Mouse (Mus musculus): ENCODE measurements around the gene Jam3. TPM values are rescaled to one million over a fixed set of nuclear protein-coding genes. Genes with fewer than 3 reads are reported as not detected.

Jam3 gene
- polyA plus RNA-seq, 1 experiment from 2014 or later = 163 TPM

- 11% methylated on average over 7 of the region's 7 CpGs for WGBS
- peak; percentile 41 for DNase-seq (ENCODE audit: low spot score)
- Histone ChIP-seq H3K27ac (ENCODE audit: low read depth, low read length) (no peak overlapping the region), H3K4me1 (replicated peaks; ENCODE audit: control insufficient read depth, insufficient read depth, low read length) (peaks cover 7% of the 10 kb centered on the region), H3K4me3 (ENCODE audit: low read depth, low read length) (peak overlapping the region; percentile 6; the same call in 1 of the 2 replicates), H3K4me2 (replicated peaks; ENCODE audit: low read depth, low read length) (peak overlapping the region; percentile 44), H3K27me3 (ENCODE audit: control insufficient read depth, insufficient read depth, low read length) (no peaks in the 10 kb centered on the region), H3K9me3 (ENCODE audit: control insufficient read depth, low read length) (no peaks in the 10 kb centered on the region), H3K9ac (ENCODE audit: low read depth, low read length) (no peak overlapping the region), H3K36me3 (ENCODE audit: control insufficient read depth, insufficient read depth, low read length) (no peaks in the 10 kb centered on the region)
- peak; percentile 46 for ATAC-seq (ENCODE audit: low FRiP score)
These were observed 36.3 kb upstream of the Jam3 start for GRCm38 (mm10) chr9:27191501-27191981.

GRCm38 (mm10) chr9:27190461-27190860 lies 35.2 kb upstream of the Jam3 start:
- H3K36me3 ChIP-seq (ENCODE audit: control insufficient read depth, insufficient read depth, low read length) = no peaks in the 10 kb centered on the region
- WGBS = 76% methylated on average over 8 of the region's 8 CpGs
- H3K9me3 ChIP-seq (ENCODE audit: control insufficient read depth, low read length) = no peaks in the 10 kb centered on the region
- H3K4me2 ChIP-seq (replicated peaks; ENCODE audit: low read depth, low read length) = no peak overlapping the region
- H3K9ac ChIP-seq (ENCODE audit: low read depth, low read length) = no peak overlapping the region
- ATAC-seq (ENCODE audit: low FRiP score) = no peak
- H3K27ac ChIP-seq (ENCODE audit: low read depth, low read length) = no peak overlapping the region
- no peak for DNase-seq (ENCODE audit: low spot score)
- H3K4me3 ChIP-seq (ENCODE audit: low read depth, low read length) = no peak overlapping the region
- H3K27me3 ChIP-seq (ENCODE audit: control insufficient read depth, insufficient read depth, low read length) = no peaks in the 10 kb centered on the region
- H3K4me1 ChIP-seq (replicated peaks; ENCODE audit: control insufficient read depth, insufficient read depth, low read length) = peaks cover 7% of the 10 kb centered on the region

GRCm38 (mm10) chr9:27189306-27189705 lies 34.1 kb upstream of the Jam3 start:
- ATAC-seq (ENCODE audit: low FRiP score) (no peak), DNase-seq (ENCODE audit: low spot score) (no peak)
- WGBS = 75% methylated on average over 2 of the region's 2 CpGs
- Histone ChIP-seq H3K4me2 (replicated peaks; ENCODE audit: low read depth, low read length) (no peak overlapping the region), H3K4me3 (ENCODE audit: low read depth, low read length) (no peak overlapping the region), H3K9ac (ENCODE audit: low read depth, low read length) (no peak overlapping the region), H3K4me1 (replicated peaks; ENCODE audit: control insufficient read depth, insufficient read depth, low read length) (peaks cover 7% of the 10 kb centered on the region), H3K27me3 (ENCODE audit: control insufficient read depth, insufficient read depth, low read length) (no peaks in the 10 kb centered on the region), H3K36me3 (ENCODE audit: control insufficient read depth, insufficient read depth, low read length) (no peaks in the 10 kb centered on the region), H3K27ac (ENCODE audit: low read depth, low read length) (no peak overlapping the region), H3K9me3 (ENCODE audit: control insufficient read depth, low read length) (no peaks in the 10 kb centered on the region)

- WGBS = 84% methylated on average over 7 of the region's 7 CpGs
These were observed 33.5 kb upstream of the Jam3 start for GRCm38 (mm10) chr9:27188677-27189241.

GRCm38 (mm10) chr9:27185820-27186219 lies 30.6 kb upstream of the Jam3 start:
- no peaks in the 10 kb centered on the region for H3K27me3 ChIP-seq (ENCODE audit: control insufficient read depth, insufficient read depth, low read length)
- H3K27ac ChIP-seq (ENCODE audit: low read depth, low read length) = peak overlapping the region; percentile 62; the same call in 1 of the 2 replicates
- ATAC-seq (ENCODE audit: low FRiP score) = peak; percentile 63; the same call in 1 of the 2 replicates
- no peak overlapping the region for H3K4me3 ChIP-seq (ENCODE audit: low read depth, low read length)
- H3K9ac ChIP-seq (ENCODE audit: low read depth, low read length) = peak overlapping the region; percentile 4; the same call in 1 of the 2 replicates
- H3K4me2 ChIP-seq (replicated peaks; ENCODE audit: low read depth, low read length) = no peak overlapping the region
- peak; percentile 27 for DNase-seq (ENCODE audit: low spot score)
- no peaks in the 10 kb centered on the region for H3K9me3 ChIP-seq (ENCODE audit: control insufficient read depth, low read length)
- no peaks in the 10 kb centered on the region for H3K4me1 ChIP-seq (replicated peaks; ENCODE audit: control insufficient read depth, insufficient read depth, low read length)
- no peaks in the 10 kb centered on the region for H3K36me3 ChIP-seq (ENCODE audit: control insufficient read depth, insufficient read depth, low read length)

More at GRCm38 (mm10) chr9:27188677-27189241, 33.5 kb upstream of the Jam3 start:
- no peaks in the 10 kb centered on the region for H3K9me3 ChIP-seq (ENCODE audit: control insufficient read depth, low read length)
- ATAC-seq (ENCODE audit: low FRiP score) = no peak
- H3K4me1 ChIP-seq (replicated peaks; ENCODE audit: control insufficient read depth, insufficient read depth, low read length) = peaks cover 7% of the 10 kb centered on the region
- no peak overlapping the region for H3K27ac ChIP-seq (ENCODE audit: low read depth, low read length)
- no peak overlapping the region for H3K4me3 ChIP-seq (ENCODE audit: low read depth, low read length)
- H3K36me3 ChIP-seq (ENCODE audit: control insufficient read depth, insufficient read depth, low read length) = no peaks in the 10 kb centered on the region
- no peaks in the 10 kb centered on the region for H3K27me3 ChIP-seq (ENCODE audit: control insufficient read depth, insufficient read depth, low read length)
- no peak overlapping the region for H3K4me2 ChIP-seq (replicated peaks; ENCODE audit: low read depth, low read length)
- DNase-seq (ENCODE audit: low spot score) = no peak
- H3K9ac ChIP-seq (ENCODE audit: low read depth, low read length) = no peak overlapping the region

GRCm38 (mm10) chr9:27182087-27182486 lies 26.9 kb upstream of the Jam3 start:
- 77% methylated on average over 5 of the region's 5 CpGs for WGBS
- DNase-seq (ENCODE audit: low spot score) = no peak
- Histone ChIP-seq H3K4me1 (replicated peaks; ENCODE audit: control insufficient read depth, insufficient read depth, low read length) (no peaks in the 10 kb centered on the region), H3K9me3 (ENCODE audit: control insufficient read depth, low read length) (no peaks in the 10 kb centered on the region), H3K4me2 (replicated peaks; ENCODE audit: low read depth, low read length) (no peak overlapping the region), H3K4me3 (ENCODE audit: low read depth, low read length) (no peak overlapping the region), H3K9ac (ENCODE audit: low read depth, low read length) (no peak overlapping the region), H3K27me3 (ENCODE audit: control insufficient read depth, insufficient read depth, low read length) (no peaks in the 10 kb centered on the region), H3K27ac (ENCODE audit: low read depth, low read length) (no peak overlapping the region), H3K36me3 (ENCODE audit: control insufficient read depth, insufficient read depth, low read length) (no peaks in the 10 kb centered on the region)
- no peak for ATAC-seq (ENCODE audit: low FRiP score)

- no peak overlapping the region for H3K4me3 ChIP-seq (ENCODE audit: low read depth, low read length)
- ATAC-seq (ENCODE audit: low FRiP score) (no peak), DNase-seq (ENCODE audit: low spot score) (no peak)
- no peaks in the 10 kb centered on the region for H3K4me1 ChIP-seq (replicated peaks; ENCODE audit: control insufficient read depth, insufficient read depth, low read length)
- no peaks in the 10 kb centered on the region for H3K27me3 ChIP-seq (ENCODE audit: control insufficient read depth, insufficient read depth, low read length)
- no peaks in the 10 kb centered on the region for H3K36me3 ChIP-seq (ENCODE audit: control insufficient read depth, insufficient read depth, low read length)
- no peak overlapping the region for H3K4me2 ChIP-seq (replicated peaks; ENCODE audit: low read depth, low read length)
- no peaks in the 10 kb centered on the region for H3K9me3 ChIP-seq (ENCODE audit: control insufficient read depth, low read length)
- H3K9ac ChIP-seq (ENCODE audit: low read depth, low read length) = no peak overlapping the region
- no peak overlapping the region for H3K27ac ChIP-seq (ENCODE audit: low read depth, low read length)
- WGBS = 65% methylated on average over 3 of the region's 3 CpGs
These were observed 25.3 kb upstream of the Jam3 start for GRCm38 (mm10) chr9:27180492-27180891.

- no peak for ATAC-seq (ENCODE audit: low FRiP score)
- WGBS = 73% methylated on average over 4 of the region's 4 CpGs
These were observed 23.7 kb upstream of the Jam3 start for GRCm38 (mm10) chr9:27178935-27179334.

GRCm38 (mm10) chr9:27176154-27176553 lies 20.9 kb upstream of the Jam3 start:
- 0% methylated on average over 2 of the region's 2 CpGs for WGBS
- DNase-seq (ENCODE audit: low spot score) (peak; percentile 86), ATAC-seq (ENCODE audit: low FRiP score) (peak; percentile 68)
- no peaks in the 10 kb centered on the region for H3K9me3 ChIP-seq (ENCODE audit: control insufficient read depth, low read length)
- no peak overlapping the region for H3K27ac ChIP-seq (ENCODE audit: low read depth, low read length)
- H3K4me1 ChIP-seq (replicated peaks; ENCODE audit: control insufficient read depth, insufficient read depth, low read length) = no peaks in the 10 kb centered on the region
- H3K4me2 ChIP-seq (replicated peaks; ENCODE audit: low read depth, low read length) = no peak overlapping the region
- no peak overlapping the region for H3K4me3 ChIP-seq (ENCODE audit: low read depth, low read length)
- no peak overlapping the region for H3K9ac ChIP-seq (ENCODE audit: low read depth, low read length)
- no peaks in the 10 kb centered on the region for H3K36me3 ChIP-seq (ENCODE audit: control insufficient read depth, insufficient read depth, low read length)
- H3K27me3 ChIP-seq (ENCODE audit: control insufficient read depth, insufficient read depth, low read length) = no peaks in the 10 kb centered on the region

More at GRCm38 (mm10) chr9:27178935-27179334, 23.7 kb upstream of the Jam3 start:
- no peak overlapping the region for H3K9ac ChIP-seq (ENCODE audit: low read depth, low read length)
- no peaks in the 10 kb centered on the region for H3K36me3 ChIP-seq (ENCODE audit: control insufficient read depth, insufficient read depth, low read length)
- H3K4me1 ChIP-seq (replicated peaks; ENCODE audit: control insufficient read depth, insufficient read depth, low read length) = no peaks in the 10 kb centered on the region
- H3K27ac ChIP-seq (ENCODE audit: low read depth, low read length) = no peak overlapping the region
- no peak for DNase-seq (ENCODE audit: low spot score)
- H3K4me3 ChIP-seq (ENCODE audit: low read depth, low read length) = no peak overlapping the region
- H3K9me3 ChIP-seq (ENCODE audit: control insufficient read depth, low read length) = no peaks in the 10 kb centered on the region
- H3K27me3 ChIP-seq (ENCODE audit: control insufficient read depth, insufficient read depth, low read length) = no peaks in the 10 kb centered on the region
- H3K4me2 ChIP-seq (replicated peaks; ENCODE audit: low read depth, low read length) = no peak overlapping the region

All from hindbrain, embryonic 11.5 days (tissue).